Mouse (Mus musculus): Measurements from ENCODE around the gene Zmym5.
"Not testable (repeated sequence)": the region's sequence is repeated elsewhere in the genome, so short reads cannot be mapped to it uniquely, and the experiment has no call there.

Gene Zmym5

GRCm38 (mm10) chr14:56776571-56777238, 34.8 kb downstream of the Zmym5 start:
- no peak for DNase-seq (ENCODE audit: low spot score in 2 of 2)

- DNase-seq (ENCODE audit: low spot score in 2 of 2): no peak
Measured at GRCm38 (mm10) chr14:56775416-56775815, 36.1 kb downstream of the Zmym5 start.

GRCm38 (mm10) chr14:56766438-56766837, 45.1 kb downstream of the Zmym5 start:
- DNase-seq (ENCODE audit: low spot score in 2 of 2): not testable (repeated sequence)

- DNase-seq (ENCODE audit: low spot score in 2 of 2): not testable (repeated sequence)
Measured at GRCm38 (mm10) chr14:56765117-56765516, 46.4 kb downstream of the Zmym5 start.

GRCm38 (mm10) chr14:56751282-56751681, 60.2 kb downstream of the Zmym5 start:
- DNase-seq (ENCODE audit: low spot score in 2 of 2): no peak
